Mouse (Mus musculus): Measurements from ENCODE around the gene Gdpd5. TPM values are rescaled to one million over a fixed set of nuclear protein-coding genes. Genes with fewer than 3 reads are reported as not detected.

The Gdpd5 gene
- polyA plus RNA-seq, 1 experiment from 2014 or later: 19.1 TPM

- Histone ChIP-seq H3K4me1 (replicated peaks; ENCODE audit: control insufficient read depth, insufficient read depth, low read length) (peaks cover 12% of the 10 kb centered on the region), H3K4me2 (ENCODE audit: low read depth, low read length, severe bottlenecking) (no peak overlapping the region), H3K4me3 (ENCODE audit: low read depth, low read length) (no peak overlapping the region), H3K27me3 (ENCODE audit: control insufficient read depth, insufficient read depth, low read length) (no peaks in the 10 kb centered on the region), H3K9ac (ENCODE audit: low read length) (no peak overlapping the region), H3K27ac (ENCODE audit: low read depth, low read length) (no peak overlapping the region), H3K36me3 (ENCODE audit: control insufficient read depth, insufficient read depth, low read length) (no peaks in the 10 kb centered on the region; the same call in 1 of the 2 replicates), H3K9me3 (ENCODE audit: control insufficient read depth, low read length) (no peaks in the 10 kb centered on the region)
- ATAC-seq (replicated peaks; ENCODE audit: low FRiP score) (no peak), DNase-seq (ENCODE audit: low spot score) (no peak)
- WGBS: 78% methylated on average over 2 of the region's 2 CpGs
Observed at GRCm38 (mm10) chr7:99392696-99393095, 11.5 kb downstream of the Gdpd5 start.

DNA sequence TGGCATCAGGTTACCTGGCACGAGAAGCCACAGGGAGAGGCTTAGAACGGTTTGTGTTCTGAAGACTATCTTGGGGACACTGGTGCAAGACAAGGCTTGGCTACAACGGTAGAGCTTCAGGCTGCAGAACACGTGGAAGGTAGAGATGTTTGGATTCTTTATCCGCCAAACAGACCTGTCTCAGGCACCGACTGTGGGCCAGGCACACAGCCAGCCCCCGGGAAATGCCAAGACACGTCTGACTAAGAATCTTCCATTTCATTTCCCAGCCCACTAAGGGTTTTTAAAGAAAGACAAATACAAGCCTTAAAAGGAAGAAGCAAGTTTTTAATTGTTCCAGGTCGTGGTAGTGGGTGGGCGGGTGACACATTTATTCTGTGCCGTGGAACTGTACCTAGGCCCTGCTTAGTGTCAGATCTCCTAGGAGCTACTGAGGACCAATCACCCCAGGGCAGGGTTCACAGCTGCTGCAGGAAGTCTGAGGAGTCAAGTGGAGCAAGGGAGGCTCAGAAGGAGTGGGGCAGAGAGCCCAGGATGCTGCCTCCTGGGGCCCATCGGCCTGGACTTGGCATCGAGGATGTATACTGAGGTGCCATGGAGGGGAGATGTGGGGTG lies 12.6 kb downstream of the Gdpd5 start:
- no peak for ATAC-seq (replicated peaks; ENCODE audit: low FRiP score)
- H3K4me3 ChIP-seq (ENCODE audit: low read depth, low read length): no peak overlapping the region
- WGBS: 88% methylated on average over 13 of the region's 13 CpGs

DNA sequence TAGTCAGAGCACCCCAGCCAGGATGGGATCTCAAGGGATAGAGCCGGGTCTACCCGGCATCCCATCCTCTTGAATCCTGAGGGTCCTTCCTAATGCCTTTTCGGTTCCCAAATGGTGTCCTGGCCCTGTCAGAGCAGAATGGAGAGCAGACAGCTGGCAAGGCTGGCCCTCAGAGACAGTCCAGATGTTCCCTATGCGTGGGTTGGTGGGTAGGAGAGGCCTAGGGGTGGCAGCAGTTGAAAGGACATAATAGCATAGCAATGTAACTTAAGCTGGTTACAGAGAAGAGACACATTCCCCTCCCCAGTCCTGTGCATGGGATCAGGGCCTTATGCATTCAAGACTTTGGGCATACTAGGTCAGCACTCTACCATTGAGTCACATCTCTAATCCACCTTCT lies 14.2 kb downstream of the Gdpd5 start:
- Histone ChIP-seq H3K27me3 (ENCODE audit: control insufficient read depth, insufficient read depth, low read length) (no peaks in the 10 kb centered on the region), H3K36me3 (ENCODE audit: control insufficient read depth, insufficient read depth, low read length) (no peaks in the 10 kb centered on the region; the same call in 1 of the 2 replicates), H3K4me1 (replicated peaks; ENCODE audit: control insufficient read depth, insufficient read depth, low read length) (peaks cover 8% of the 10 kb centered on the region), H3K4me2 (ENCODE audit: low read depth, low read length, severe bottlenecking) (no peak overlapping the region), H3K9me3 (ENCODE audit: control insufficient read depth, low read length) (no peaks in the 10 kb centered on the region), H3K9ac (ENCODE audit: low read length) (no peak overlapping the region), H3K4me3 (ENCODE audit: low read depth, low read length) (no peak overlapping the region), H3K27ac (ENCODE audit: low read depth, low read length) (no peak overlapping the region)
- WGBS: 88% methylated on average over 4 of the region's 4 CpGs
- DNase-seq (ENCODE audit: low spot score) (no peak), ATAC-seq (replicated peaks; ENCODE audit: low FRiP score) (no peak)

More for the DNA sequence above, 12.6 kb downstream of the Gdpd5 start:
- Histone ChIP-seq H3K36me3 (ENCODE audit: control insufficient read depth, insufficient read depth, low read length) (no peaks in the 10 kb centered on the region; the same call in 1 of the 2 replicates), H3K9me3 (ENCODE audit: control insufficient read depth, low read length) (no peaks in the 10 kb centered on the region), H3K4me1 (replicated peaks; ENCODE audit: control insufficient read depth, insufficient read depth, low read length) (peaks cover 12% of the 10 kb centered on the region), H3K27ac (ENCODE audit: low read depth, low read length) (no peak overlapping the region), H3K4me2 (ENCODE audit: low read depth, low read length, severe bottlenecking) (no peak overlapping the region), H3K9ac (ENCODE audit: low read length) (no peak overlapping the region), H3K27me3 (ENCODE audit: control insufficient read depth, insufficient read depth, low read length) (no peaks in the 10 kb centered on the region)
- no peak for DNase-seq (ENCODE audit: low spot score)

DNA sequence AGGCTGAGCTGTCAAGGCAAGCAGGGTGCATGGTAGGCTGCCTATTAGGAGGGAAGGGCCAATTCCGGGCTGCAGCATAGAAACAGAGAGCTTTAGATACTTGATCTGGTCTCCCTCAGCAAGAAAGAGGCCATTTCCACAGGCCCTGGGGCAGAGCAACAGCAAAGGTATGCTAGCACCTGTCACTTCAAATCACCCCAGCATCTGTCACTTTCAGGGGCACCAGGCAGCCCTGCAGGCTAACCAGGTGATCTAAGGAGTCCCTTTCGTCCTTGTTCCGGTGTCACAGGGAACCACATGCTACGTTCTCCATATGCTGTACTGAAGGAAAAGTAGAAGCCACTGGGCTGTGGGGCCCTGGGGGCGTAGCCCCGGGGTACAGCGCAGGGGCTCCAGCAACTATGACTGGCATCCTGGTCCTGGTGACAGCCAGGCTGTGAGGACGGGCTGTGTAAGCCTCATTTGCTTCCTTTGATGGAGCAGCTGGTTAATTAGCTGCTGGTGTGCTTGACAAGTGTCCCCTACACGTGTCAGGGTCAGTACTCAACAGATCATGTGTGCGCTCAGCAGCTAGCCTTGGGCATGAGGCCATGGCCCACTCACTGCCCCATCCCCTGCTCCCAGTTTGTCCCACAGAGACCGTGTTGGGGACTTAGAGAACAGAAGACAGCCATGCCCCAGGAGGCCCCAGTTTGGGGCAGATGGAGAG lies 14.8 kb downstream of the Gdpd5 start:
- Histone ChIP-seq H3K4me2 (ENCODE audit: low read depth, low read length, severe bottlenecking) (no peak overlapping the region), H3K4me3 (ENCODE audit: low read depth, low read length) (no peak overlapping the region), H3K36me3 (ENCODE audit: control insufficient read depth, insufficient read depth, low read length) (no peaks in the 10 kb centered on the region; the same call in 1 of the 2 replicates), H3K9me3 (ENCODE audit: control insufficient read depth, low read length) (no peaks in the 10 kb centered on the region), H3K4me1 (replicated peaks; ENCODE audit: control insufficient read depth, insufficient read depth, low read length) (peaks cover 3% of the 10 kb centered on the region), H3K27ac (ENCODE audit: low read depth, low read length) (no peak overlapping the region), H3K9ac (ENCODE audit: low read length) (no peak overlapping the region), H3K27me3 (ENCODE audit: control insufficient read depth, insufficient read depth, low read length) (no peaks in the 10 kb centered on the region)
- ATAC-seq (replicated peaks; ENCODE audit: low FRiP score): 0 out of 2 replicates have a peak, but pooled peaks have one; percentile 42
- WGBS: 69% methylated on average over 11 of the region's 11 CpGs
- no peak for DNase-seq (ENCODE audit: low spot score)

DNA sequence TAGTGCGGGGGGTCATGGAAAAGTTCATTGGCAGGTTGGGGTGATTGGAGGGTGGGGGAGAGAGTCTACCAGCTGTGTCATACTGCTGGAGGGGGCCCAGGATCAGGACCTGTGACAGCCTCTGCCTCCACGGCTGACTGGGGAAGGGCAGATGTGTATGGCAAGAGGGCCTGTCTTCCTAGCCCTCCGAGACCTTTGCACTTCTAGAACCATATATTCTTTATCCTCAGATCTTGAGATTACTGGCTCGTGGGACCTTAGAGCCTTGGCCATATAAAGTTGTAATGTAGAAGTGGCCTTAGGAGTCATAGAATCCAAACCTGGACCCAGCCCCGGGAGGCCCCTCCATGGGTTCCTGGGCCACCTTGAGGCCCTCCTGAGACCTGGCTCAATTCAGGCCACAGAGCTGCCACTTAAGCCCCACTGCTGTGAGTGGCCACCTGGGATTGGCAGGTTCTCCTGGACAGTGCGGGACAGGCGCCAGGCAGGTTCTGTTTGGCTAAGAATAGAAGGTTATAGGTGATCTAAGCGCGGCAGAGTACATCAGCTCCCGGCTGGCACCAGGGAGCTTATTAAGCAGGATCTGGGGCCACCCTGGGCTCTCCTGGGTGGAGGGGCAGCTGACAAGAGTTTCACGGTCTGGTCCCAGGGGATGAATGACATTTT lies 15.9 kb downstream of the Gdpd5 start:
- peaks cover 3% of the 10 kb centered on the region for H3K4me1 ChIP-seq (replicated peaks; ENCODE audit: control insufficient read depth, insufficient read depth, low read length)
- no peak overlapping the region for H3K4me2 ChIP-seq (ENCODE audit: low read depth, low read length, severe bottlenecking)
- H3K4me3 ChIP-seq (ENCODE audit: low read depth, low read length): no peak overlapping the region
- WGBS: 79% methylated on average over 11 of the region's 11 CpGs
- no peak overlapping the region for H3K27ac ChIP-seq (ENCODE audit: low read depth, low read length)
- H3K36me3 ChIP-seq (ENCODE audit: control insufficient read depth, insufficient read depth, low read length): no peaks in the 10 kb centered on the region; the same call in 1 of the 2 replicates
- DNase-seq (ENCODE audit: low spot score) (no peak), ATAC-seq (replicated peaks; ENCODE audit: low FRiP score) (0 out of 2 replicates have a peak, but pooled peaks have one; percentile 4)
- no peaks in the 10 kb centered on the region for H3K9me3 ChIP-seq (ENCODE audit: control insufficient read depth, low read length)
- H3K9ac ChIP-seq (ENCODE audit: low read length): no peak overlapping the region
- no peaks in the 10 kb centered on the region for H3K27me3 ChIP-seq (ENCODE audit: control insufficient read depth, insufficient read depth, low read length)

- Histone ChIP-seq H3K4me2 (ENCODE audit: low read depth, low read length, severe bottlenecking) (no peak overlapping the region), H3K9ac (ENCODE audit: low read length) (no peak overlapping the region), H3K27ac (ENCODE audit: low read depth, low read length) (no peak overlapping the region), H3K36me3 (ENCODE audit: control insufficient read depth, insufficient read depth, low read length) (no peaks in the 10 kb centered on the region), H3K27me3 (ENCODE audit: control insufficient read depth, insufficient read depth, low read length) (no peaks in the 10 kb centered on the region), H3K9me3 (ENCODE audit: control insufficient read depth, low read length) (no peaks in the 10 kb centered on the region), H3K4me3 (ENCODE audit: low read depth, low read length) (no peak overlapping the region), H3K4me1 (replicated peaks; ENCODE audit: control insufficient read depth, insufficient read depth, low read length) (no peaks in the 10 kb centered on the region; the same call in 1 of the 2 replicates)
- ATAC-seq (replicated peaks; ENCODE audit: low FRiP score) (no peak), DNase-seq (ENCODE audit: low spot score) (no peak)
- WGBS: 87% methylated on average over 8 of the region's 8 CpGs
Observed at GRCm38 (mm10) chr7:99401373-99401772, 20.2 kb downstream of the Gdpd5 start.

- WGBS: 74% methylated on average over 6 of the region's 6 CpGs
- H3K9me3 ChIP-seq (ENCODE audit: control insufficient read depth, low read length): no peaks in the 10 kb centered on the region
- H3K4me2 ChIP-seq (ENCODE audit: low read depth, low read length, severe bottlenecking): no peak overlapping the region
- H3K27me3 ChIP-seq (ENCODE audit: control insufficient read depth, insufficient read depth, low read length): no peaks in the 10 kb centered on the region
- H3K4me1 ChIP-seq (replicated peaks; ENCODE audit: control insufficient read depth, insufficient read depth, low read length): no peaks in the 10 kb centered on the region
- DNase-seq (ENCODE audit: low spot score) (no peak), ATAC-seq (replicated peaks; ENCODE audit: low FRiP score) (no peak)
- no peak overlapping the region for H3K27ac ChIP-seq (ENCODE audit: low read depth, low read length)
- H3K9ac ChIP-seq (ENCODE audit: low read length): no peak overlapping the region
- H3K4me3 ChIP-seq (ENCODE audit: low read depth, low read length): no peak overlapping the region
- no peaks in the 10 kb centered on the region for H3K36me3 ChIP-seq (ENCODE audit: control insufficient read depth, insufficient read depth, low read length)
Observed at GRCm38 (mm10) chr7:99402477-99402876, 21.3 kb downstream of the Gdpd5 start.

- H3K9ac ChIP-seq (ENCODE audit: low read length): no peak overlapping the region
- no peak overlapping the region for H3K4me2 ChIP-seq (ENCODE audit: low read depth, low read length, severe bottlenecking)
- no peak overlapping the region for H3K27ac ChIP-seq (ENCODE audit: low read depth, low read length)
- no peaks in the 10 kb centered on the region for H3K4me1 ChIP-seq (replicated peaks; ENCODE audit: control insufficient read depth, insufficient read depth, low read length)
- WGBS: 79% methylated on average over 7 of the region's 7 CpGs
- no peak overlapping the region for H3K4me3 ChIP-seq (ENCODE audit: low read depth, low read length)
- no peaks in the 10 kb centered on the region for H3K9me3 ChIP-seq (ENCODE audit: control insufficient read depth, low read length)
- no peak for DNase-seq (ENCODE audit: low spot score)
- no peaks in the 10 kb centered on the region for H3K36me3 ChIP-seq (ENCODE audit: control insufficient read depth, insufficient read depth, low read length)
- no peaks in the 10 kb centered on the region for H3K27me3 ChIP-seq (ENCODE audit: control insufficient read depth, insufficient read depth, low read length)
- no peak for ATAC-seq (replicated peaks; ENCODE audit: low FRiP score)
Observed at GRCm38 (mm10) chr7:99403254-99403653, 22.0 kb downstream of the Gdpd5 start.

Data from forebrain, embryonic 11.5 days (tissue).